Mouse (Mus musculus): Measurements from ENCODE around the gene Cenpv. TPM values are rescaled to one million over a fixed set of nuclear protein-coding genes. Genes with fewer than 3 reads are reported as not detected.
A peak's percentile ranks its signal among the peaks of the same experiment; 100 is the strongest.

Gene Cenpv
- polyA plus RNA-seq, 1 experiment from 2014 or later, result 9.8 TPM

- H3K4me3 ChIP-seq (ENCODE audit: low read depth, low read length), result no peak overlapping the region
- no peaks in the 10 kb centered on the region; the same call in 1 of the 2 replicates for H3K4me1 ChIP-seq (ENCODE audit: insufficient read depth)
- DNase-seq, result no peak
- 75% methylated on average over 4 of the region's 4 CpGs for WGBS (ENCODE audit: insufficient replicate concordance)
- H3K27me3 ChIP-seq (ENCODE audit: insufficient read depth, low read length), result no peaks in the 10 kb centered on the region
- H3K27ac ChIP-seq (ENCODE audit: low read depth), result no peak overlapping the region
- no peak overlapping the region for H3K9ac ChIP-seq (replicated peaks)
- TF ChIP-seq CTCF (IDR thresholded peaks at IDR 0.05; ENCODE audit: low read depth) (no peak), EP300 (IDR thresholded peaks at IDR 0.05; ENCODE audit: low read depth) (no peak)
- H3K9me3 ChIP-seq (ENCODE audit: low read length), result no peaks in the 10 kb centered on the region
- no peak for ATAC-seq
- H3K36me3 ChIP-seq (replicated peaks; ENCODE audit: insufficient read depth, low read length), result no peaks in the 10 kb centered on the region
- H3K4me2 ChIP-seq (ENCODE audit: low read depth, low read length), result no peak overlapping the region
Observed at GRCm38 (mm10) chr11:62507683-62508082, 31.4 kb downstream of the Cenpv start.

GRCm38 (mm10) chr11:62500529-62500928, 38.5 kb downstream of the Cenpv start:
- DNase-seq (no peak), ATAC-seq (peak; percentile 45; the same call in 1 of the 2 replicates)
- Histone ChIP-seq H3K4me1 (ENCODE audit: insufficient read depth) (peaks cover 12% of the 10 kb centered on the region), H3K36me3 (replicated peaks; ENCODE audit: insufficient read depth, low read length) (no peaks in the 10 kb centered on the region), H3K9me3 (ENCODE audit: low read length) (no peaks in the 10 kb centered on the region), H3K4me2 (ENCODE audit: low read depth, low read length) (no peak overlapping the region), H3K9ac (replicated peaks) (no peak overlapping the region), H3K4me3 (ENCODE audit: low read depth, low read length) (no peak overlapping the region), H3K27me3 (ENCODE audit: insufficient read depth, low read length) (no peaks in the 10 kb centered on the region), H3K27ac (ENCODE audit: low read depth) (no peak overlapping the region; the same call in 1 of the 2 replicates)
- TF ChIP-seq CTCF (IDR thresholded peaks at IDR 0.05; ENCODE audit: low read depth) (no peak), EP300 (IDR thresholded peaks at IDR 0.05; ENCODE audit: low read depth) (no peak)
- 72% methylated on average over 2 of the region's 2 CpGs for WGBS (ENCODE audit: insufficient replicate concordance)

DNA sequence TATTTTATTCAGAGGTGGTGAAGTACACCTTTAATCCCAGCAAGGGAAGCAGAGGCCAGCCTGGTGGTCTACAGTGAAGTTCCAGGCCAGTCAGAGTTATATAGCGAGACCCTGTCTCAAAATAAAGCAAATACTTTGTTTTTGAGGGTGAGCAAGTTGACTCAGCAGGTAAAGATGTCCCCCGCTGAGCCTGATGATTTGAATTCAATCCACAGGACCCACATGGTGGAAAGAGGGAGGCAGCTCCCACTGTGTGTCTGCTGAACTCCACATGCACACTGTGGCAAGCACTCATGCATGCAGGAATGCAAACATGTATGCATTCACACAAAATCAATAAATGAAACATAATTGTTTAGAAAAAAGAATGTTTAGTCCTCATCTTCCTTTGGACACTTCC, 40.3 kb downstream of the Cenpv start:
- no peak overlapping the region for H3K4me3 ChIP-seq (ENCODE audit: low read depth, low read length)

GRCm38 (mm10) chr11:62497181-62497580, 41.9 kb downstream of the Cenpv start:
- H3K9ac ChIP-seq (replicated peaks), result no peak overlapping the region
- H3K9me3 ChIP-seq (ENCODE audit: low read length), result no peaks in the 10 kb centered on the region
- 54% methylated on average over 3 of the region's 3 CpGs for WGBS (ENCODE audit: insufficient replicate concordance)
- no peak for TF ChIP-seq CTCF (IDR thresholded peaks at IDR 0.05; ENCODE audit: low read depth)
- TF ChIP-seq EP300 (IDR thresholded peaks at IDR 0.05; ENCODE audit: low read depth), result no peak
- H3K27ac ChIP-seq (ENCODE audit: low read depth), result peak overlapping the region; percentile 39; the same call in 1 of the 2 replicates
- peak; percentile 34; the same call in 1 of the 2 replicates for ATAC-seq
- H3K4me1 ChIP-seq (ENCODE audit: insufficient read depth), result peaks cover 23% of the 10 kb centered on the region
- H3K36me3 ChIP-seq (replicated peaks; ENCODE audit: insufficient read depth, low read length), result no peaks in the 10 kb centered on the region
- no peak overlapping the region for H3K4me3 ChIP-seq (ENCODE audit: low read depth, low read length)
- H3K27me3 ChIP-seq (ENCODE audit: insufficient read depth, low read length), result no peaks in the 10 kb centered on the region
- no peak for DNase-seq
- H3K4me2 ChIP-seq (ENCODE audit: low read depth, low read length), result no peak overlapping the region

More for the DNA sequence above, 40.3 kb downstream of the Cenpv start:
- no peak for ATAC-seq
- DNase-seq, result no peak
- 92% methylated on average over 2 of the region's 2 CpGs for WGBS (ENCODE audit: insufficient replicate concordance)
- no peaks in the 10 kb centered on the region for H3K27me3 ChIP-seq (ENCODE audit: insufficient read depth, low read length)
- no peak overlapping the region for H3K9ac ChIP-seq (replicated peaks)
- TF ChIP-seq EP300 (IDR thresholded peaks at IDR 0.05; ENCODE audit: low read depth), result no peak
- TF ChIP-seq CTCF (IDR thresholded peaks at IDR 0.05; ENCODE audit: low read depth), result no peak
- peaks cover 23% of the 10 kb centered on the region for H3K4me1 ChIP-seq (ENCODE audit: insufficient read depth)
- H3K27ac ChIP-seq (ENCODE audit: low read depth), result no peak overlapping the region
- H3K9me3 ChIP-seq (ENCODE audit: low read length), result no peaks in the 10 kb centered on the region
- H3K4me2 ChIP-seq (ENCODE audit: low read depth, low read length), result no peak overlapping the region
- no peaks in the 10 kb centered on the region for H3K36me3 ChIP-seq (replicated peaks; ENCODE audit: insufficient read depth, low read length)

- TF ChIP-seq CTCF (IDR thresholded peaks at IDR 0.05; ENCODE audit: low read depth), result peak; percentile 83
- TF ChIP-seq EP300 (IDR thresholded peaks at IDR 0.05; ENCODE audit: low read depth), result no peak
- WGBS (ENCODE audit: insufficient replicate concordance), result 32% methylated on average over 5 of the region's 5 CpGs
- no peak overlapping the region for H3K9ac ChIP-seq (replicated peaks)
- H3K27me3 ChIP-seq (ENCODE audit: insufficient read depth, low read length), result no peaks in the 10 kb centered on the region
- no peak overlapping the region for H3K4me2 ChIP-seq (ENCODE audit: low read depth, low read length)
- H3K27ac ChIP-seq (ENCODE audit: low read depth), result no peak overlapping the region
- H3K4me1 ChIP-seq (ENCODE audit: insufficient read depth), result peaks cover 23% of the 10 kb centered on the region
- no peaks in the 10 kb centered on the region for H3K36me3 ChIP-seq (replicated peaks; ENCODE audit: insufficient read depth, low read length)
- H3K9me3 ChIP-seq (ENCODE audit: low read length), result no peaks in the 10 kb centered on the region
- no peak for ATAC-seq
- H3K4me3 ChIP-seq (ENCODE audit: low read depth, low read length), result no peak overlapping the region
- peak; percentile 60 for DNase-seq
Observed at GRCm38 (mm10) chr11:62496151-62496715, 42.8 kb downstream of the Cenpv start.

GRCm38 (mm10) chr11:62495276-62495801, 43.7 kb downstream of the Cenpv start:
- Histone ChIP-seq H3K27me3 (ENCODE audit: insufficient read depth, low read length) (no peaks in the 10 kb centered on the region), H3K4me2 (ENCODE audit: low read depth, low read length) (peak overlapping the region; percentile 38), H3K4me1 (ENCODE audit: insufficient read depth) (peaks cover 23% of the 10 kb centered on the region), H3K27ac (ENCODE audit: low read depth) (peak overlapping the region; percentile 76), H3K4me3 (ENCODE audit: low read depth, low read length) (no peak overlapping the region), H3K9me3 (ENCODE audit: low read length) (no peaks in the 10 kb centered on the region), H3K36me3 (replicated peaks; ENCODE audit: insufficient read depth, low read length) (no peaks in the 10 kb centered on the region), H3K9ac (replicated peaks) (no peak overlapping the region; the same call in 1 of the 2 replicates)
- DNase-seq (no peak), ATAC-seq (peak; percentile 43)
- 47% methylated on average over 8 of the region's 10 CpGs for WGBS (ENCODE audit: insufficient replicate concordance)
- no peak for TF ChIP-seq EP300 (IDR thresholded peaks at IDR 0.05; ENCODE audit: low read depth)
- no peak for TF ChIP-seq CTCF (IDR thresholded peaks at IDR 0.05; ENCODE audit: low read depth)
